Mouse (Mus musculus): ENCODE results near the gene Mpv17l2.

The Mpv17l2 gene

DNA sequence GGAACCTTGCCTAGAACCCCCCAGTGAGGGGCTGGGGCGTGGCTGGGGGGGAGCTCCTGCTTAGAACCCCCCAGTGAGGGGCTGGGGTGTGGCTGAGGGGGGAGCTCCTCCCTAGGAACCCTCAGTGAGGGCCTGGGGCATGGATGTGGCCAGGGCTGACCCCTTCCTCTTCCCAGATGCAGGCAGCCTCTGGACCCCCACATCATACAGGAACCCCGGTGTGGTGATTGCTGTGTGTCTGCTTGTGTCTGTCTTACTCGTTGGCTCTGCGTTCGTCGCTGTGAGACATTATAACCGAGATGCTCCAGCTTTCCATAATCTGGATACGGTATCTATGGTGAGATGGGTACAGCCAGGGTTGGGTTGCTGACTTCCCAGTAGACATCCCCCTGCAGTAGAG lies 39.1 kb downstream of the Mpv17l2 start:
- in situ Hi-C loops (cut with MboI) = no loop called here

DNA sequence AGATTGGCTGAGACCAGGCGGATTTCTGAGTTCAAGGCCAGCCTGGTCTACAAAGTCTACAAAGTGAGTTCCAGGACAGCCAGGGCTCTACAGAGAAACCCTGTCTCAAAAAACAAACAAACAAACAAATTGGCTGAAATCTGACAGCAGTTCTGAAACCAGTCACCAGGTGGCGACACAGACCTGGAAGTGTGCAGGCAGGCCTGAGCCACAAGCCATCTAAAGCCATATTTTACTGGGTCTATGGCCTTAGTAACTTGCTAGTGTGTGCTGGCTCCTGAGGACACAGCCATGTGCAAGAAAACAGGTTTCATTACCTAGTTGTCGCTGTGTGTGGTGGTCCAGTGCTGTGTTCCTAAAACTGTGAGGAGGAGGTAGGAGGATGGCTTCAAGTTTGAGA lies 40.0 kb downstream of the Mpv17l2 start:
- in situ Hi-C loops (cut with MboI) = no loop called here

DNA sequence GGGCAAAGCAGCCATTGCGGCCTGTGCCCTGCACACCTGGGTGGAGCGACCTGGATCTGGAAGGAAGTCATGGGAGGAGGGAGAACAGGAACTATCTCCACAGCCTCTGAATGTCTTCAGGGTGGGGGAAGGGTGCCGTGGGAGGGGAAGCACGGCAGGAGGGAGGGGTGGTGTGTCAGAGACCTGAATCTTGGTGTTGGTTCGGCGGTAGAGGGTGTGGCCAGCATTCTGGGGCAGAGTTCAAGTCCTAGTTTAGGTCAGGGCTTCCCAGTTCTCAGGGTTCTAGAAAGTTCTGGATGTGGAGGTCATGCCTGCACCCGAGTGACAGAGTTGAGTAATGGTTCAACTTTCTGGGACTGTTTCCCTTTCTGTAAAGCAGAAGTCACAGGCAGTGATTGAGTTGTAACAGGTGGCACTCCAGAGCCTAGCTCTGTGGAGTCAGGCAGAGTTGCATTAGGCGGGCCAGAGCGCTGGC lies 40.9 kb downstream of the Mpv17l2 start:
- in situ Hi-C loops (cut with MboI) = loop anchor here (5.0 to 10.0 kb wide), 2 partner anchors 32 to 125 kb away; partner anchors contain the start of gene Rab3a

DNA sequence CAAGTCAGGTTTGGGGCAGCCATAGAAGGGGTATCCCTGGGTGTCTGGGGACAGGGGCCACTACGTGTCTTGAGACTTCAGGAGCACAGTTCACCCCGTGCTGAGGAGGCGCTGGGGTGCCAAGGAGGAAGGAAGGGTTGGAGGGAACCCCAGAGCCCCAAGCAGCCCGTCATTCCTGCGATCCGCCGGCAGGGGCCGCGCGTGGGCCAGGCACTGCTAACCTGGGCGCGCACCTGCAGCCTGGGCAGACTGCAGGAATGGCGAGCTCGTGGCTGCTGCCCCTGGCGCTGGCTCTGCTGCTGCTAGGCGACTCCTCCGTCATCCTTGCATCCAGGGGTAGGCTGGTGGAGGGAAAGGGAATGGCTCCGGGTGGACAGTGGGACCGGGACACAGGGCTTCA lies 42.4 kb downstream of the Mpv17l2 start, which contains the start of gene Gm3336:
Gene Gm3336, plus strand, starts transcription at position 247 of the 400 bp plus-strand sequence.
- in situ Hi-C loops (cut with MboI) = loop anchor here (5.0 to 10.0 kb wide), 2 partner anchors 34 to 127 kb away; partner anchors contain the start of gene Rab3a

DNA sequence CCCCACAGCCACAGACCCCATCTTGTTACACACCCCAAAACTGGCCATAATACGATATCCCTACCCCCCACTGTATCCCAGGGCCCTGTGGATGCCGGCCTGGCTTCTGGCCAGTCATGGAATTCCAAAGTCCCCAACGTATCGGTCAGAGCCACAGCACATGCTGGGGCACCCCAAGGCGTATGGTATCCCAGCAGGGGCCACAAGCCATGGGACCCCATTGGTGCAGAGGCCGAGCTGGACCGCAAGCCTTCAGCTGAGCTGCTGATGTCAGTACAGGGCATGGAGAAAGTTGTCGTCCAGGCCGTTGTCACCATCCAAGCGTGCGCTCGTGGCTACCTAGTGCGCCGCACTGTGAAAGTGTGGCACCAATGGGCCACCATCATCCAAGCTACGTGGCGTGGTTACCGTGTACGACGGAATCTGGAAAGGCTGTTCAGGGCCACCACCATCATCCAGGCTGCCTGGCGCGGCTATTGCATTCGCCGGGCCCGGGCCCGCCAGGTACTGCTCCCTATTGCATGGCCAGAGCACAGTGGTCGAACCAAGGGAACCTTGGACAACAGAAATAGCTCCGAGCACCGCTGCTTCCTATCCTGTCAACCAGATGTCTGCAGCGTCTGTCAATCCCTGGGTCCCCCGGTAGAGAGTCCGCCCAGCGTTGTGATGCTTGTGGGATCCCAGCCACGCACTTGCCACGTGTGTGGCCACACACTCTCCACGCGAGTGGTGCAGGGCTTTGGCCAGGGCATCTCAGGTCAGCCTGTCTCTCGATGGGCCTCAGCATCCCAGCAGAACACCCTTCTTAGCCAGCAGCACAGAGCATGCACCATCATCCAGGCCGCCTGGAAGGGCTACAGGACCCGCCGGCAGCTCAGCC lies 44.0 kb downstream of the Mpv17l2 start:
- in situ Hi-C loops (cut with MboI) = loop anchor here (5.0 to 10.0 kb wide), 2 partner anchors 36 to 128 kb away; partner anchors contain the start of gene Rab3a

DNA sequence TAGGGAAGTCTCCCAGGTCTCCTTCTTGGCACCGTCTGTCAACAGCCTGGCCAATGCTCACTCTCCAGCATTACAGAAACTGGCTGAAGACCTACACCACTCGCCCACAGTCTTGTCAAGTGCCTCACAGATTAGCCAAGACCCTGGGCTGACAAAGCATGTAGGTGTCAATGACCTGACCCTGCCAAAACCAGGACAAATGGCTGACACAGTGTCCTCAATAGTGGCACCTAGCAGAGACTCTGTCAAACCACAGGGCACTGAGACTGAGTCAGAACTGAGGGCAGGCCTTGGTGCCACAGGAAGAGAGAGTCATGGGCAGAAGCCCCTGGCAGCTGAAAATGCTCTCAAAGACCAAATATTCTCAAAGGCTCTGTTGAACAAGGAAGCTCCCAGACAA lies 45.7 kb downstream of the Mpv17l2 start:
- in situ Hi-C loops (cut with MboI) = loop anchor here (5.0 to 10.0 kb wide), 2 partner anchors 37 to 130 kb away; partner anchors contain the start of gene Rab3a

DNA sequence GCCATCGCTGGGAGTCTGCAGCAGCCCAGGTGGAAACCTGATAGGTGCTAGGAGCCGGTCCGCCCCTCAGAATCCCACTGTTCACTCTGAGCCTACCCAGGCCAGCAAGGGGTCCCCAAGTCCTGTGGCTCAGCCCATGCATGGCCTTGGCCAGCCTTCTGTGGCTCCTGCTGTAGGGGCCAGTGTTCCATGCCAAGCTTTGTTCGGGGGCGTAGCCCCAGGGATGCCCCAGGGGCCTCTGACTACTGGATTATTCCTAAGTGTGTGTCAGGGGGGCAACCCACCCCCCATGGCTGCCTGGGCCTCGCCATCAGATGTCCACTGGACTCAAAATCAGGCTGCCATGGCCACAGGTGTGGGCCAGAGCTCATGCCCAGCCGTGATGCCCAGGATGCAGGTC lies 46.8 kb downstream of the Mpv17l2 start:
- in situ Hi-C loops (cut with MboI) = loop anchor here (10.0 kb wide), 1 partner anchor 131 kb away; no protein-coding TSS in a partner anchor

DNA sequence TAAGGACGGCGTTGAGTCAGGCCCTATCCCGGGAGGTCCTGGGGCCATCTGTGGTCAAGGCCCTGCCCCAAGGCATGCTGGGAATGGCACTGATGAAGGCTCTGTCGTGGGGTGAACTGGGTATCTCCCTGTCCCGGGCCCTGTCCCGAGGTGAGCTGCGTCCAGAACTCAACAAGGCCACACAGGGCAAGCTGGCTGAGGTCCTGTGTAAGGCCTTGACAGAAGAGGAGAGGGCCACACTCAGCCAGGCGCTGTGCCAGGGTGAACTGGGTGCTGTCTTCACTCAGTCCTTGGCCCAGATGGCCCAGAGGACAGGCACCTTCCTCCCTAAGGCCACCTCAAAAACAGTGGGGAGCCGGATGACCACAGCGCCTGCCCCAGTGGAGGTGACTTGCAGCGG lies 49.7 kb downstream of the Mpv17l2 start:
- in situ Hi-C loops (cut with MboI) = loop anchor here (10.0 kb wide), 1 partner anchor 134 kb away; no protein-coding TSS in a partner anchor

DNA sequence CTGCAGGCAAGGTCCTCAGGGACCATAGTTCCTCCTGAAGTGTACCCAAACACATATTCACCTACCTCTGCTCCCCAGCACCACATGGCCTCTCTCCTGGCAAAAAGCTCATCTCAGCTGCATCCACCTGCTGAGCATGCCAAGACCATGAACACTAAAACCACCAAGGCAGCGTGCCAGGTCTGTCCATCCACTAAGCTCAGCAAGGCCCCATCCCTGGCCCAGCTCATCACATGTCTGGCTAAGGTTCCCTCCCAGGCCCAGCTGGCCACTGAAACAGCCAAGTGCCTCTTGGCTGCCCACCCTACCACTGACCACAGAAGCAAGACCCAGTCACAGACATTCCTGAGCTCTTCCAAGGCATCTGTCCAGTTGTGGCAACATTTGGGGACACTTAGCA lies 50.5 kb downstream of the Mpv17l2 start:
- in situ Hi-C loops (cut with MboI) = loop anchor here (10.0 kb wide), 1 partner anchor 135 kb away; no protein-coding TSS in a partner anchor

DNA sequence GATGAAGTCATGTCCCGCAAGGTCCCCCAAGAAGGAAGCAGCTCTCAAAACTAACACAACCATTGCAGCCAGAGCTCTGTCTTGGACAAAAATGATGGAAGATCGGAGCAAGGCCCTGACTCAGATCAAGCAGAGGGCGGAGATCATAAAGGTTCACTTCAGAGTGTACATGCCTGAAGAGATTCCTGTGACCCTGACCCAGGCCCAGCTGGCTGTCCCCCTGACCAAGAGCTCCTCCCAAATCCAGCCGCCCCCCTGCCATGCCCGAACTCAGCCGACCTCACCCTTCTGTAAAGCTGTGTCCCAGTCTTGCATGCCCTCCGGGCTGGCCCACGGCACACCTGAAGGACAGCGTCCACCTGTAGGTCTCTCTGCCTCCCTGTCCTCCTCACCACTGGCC lies 51.0 kb downstream of the Mpv17l2 start:
- in situ Hi-C loops (cut with MboI) = loop anchor here (5.0 to 10.0 kb wide), 2 partner anchors 37 to 135 kb away; partner anchors contain the start of gene Lsm4
